Mouse (Mus musculus) frontal cortex, postnatal 25 days (tissue): ENCODE measurements around the gene Mrpl51.
A peak's percentile ranks its signal among the peaks of the same experiment; 100 is the strongest.

Experiments
- DNase-seq, 2 experiments: peaks; one replicate each; pipeline ENCODE4 v3.0.0; 2022; ENCODE audit warnings: low spot score in 2 of 2

The Mrpl51 gene

GRCm38 (mm10) chr6:125191332-125192015 lies at the start of gene Mrpl51, which contains the start of gene Ncapd2:
Gene Mrpl51 (plus strand): TSS chr6:125191801.
Gene Ncapd2 (minus strand): TSS chr6:125191701.
- DNase-seq, result peak; percentile 96 to 97

DNA sequence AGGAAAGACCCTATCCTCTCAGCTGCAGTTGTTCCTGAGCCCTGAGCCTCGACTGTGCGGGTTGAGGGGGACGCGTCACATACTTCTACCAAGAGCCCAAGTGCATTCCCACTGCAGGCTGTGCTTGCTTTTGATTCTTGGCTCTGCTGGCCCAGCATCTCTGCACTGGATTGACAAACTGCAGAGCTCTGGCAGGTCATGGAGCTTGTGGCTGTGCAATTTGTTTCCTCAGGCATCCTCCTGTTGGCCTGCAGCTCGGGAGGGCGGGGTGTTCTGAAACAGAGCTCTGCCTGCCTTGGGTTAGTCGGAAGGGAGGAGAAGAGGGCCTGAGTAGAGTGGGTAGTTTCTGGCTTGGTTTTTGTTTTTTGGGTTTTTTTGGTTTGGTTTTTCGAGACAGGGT lies 49.2 kb upstream of the Mrpl51 start:
- DNase-seq, result no peak

DNA sequence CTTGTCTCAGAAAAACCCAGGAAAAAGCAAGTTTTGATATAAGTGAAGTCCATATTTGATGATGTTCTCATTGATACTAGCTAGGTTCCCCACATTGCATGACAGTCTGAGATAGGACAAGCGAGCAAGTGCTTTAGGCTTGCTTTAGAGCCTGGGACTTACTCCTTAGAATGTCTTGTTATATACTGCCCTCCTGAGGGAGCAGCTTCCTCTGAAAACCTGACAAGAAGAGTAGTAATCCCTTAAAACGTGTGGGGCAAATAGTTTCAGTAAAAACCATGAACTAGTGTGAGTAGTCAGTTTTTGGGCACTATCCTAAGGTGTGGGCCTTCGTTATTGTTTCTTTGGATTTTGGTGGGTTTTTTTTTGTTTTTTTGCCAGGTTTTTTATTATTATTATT lies 48.5 kb upstream of the Mrpl51 start:
- no peak for DNase-seq

DNA sequence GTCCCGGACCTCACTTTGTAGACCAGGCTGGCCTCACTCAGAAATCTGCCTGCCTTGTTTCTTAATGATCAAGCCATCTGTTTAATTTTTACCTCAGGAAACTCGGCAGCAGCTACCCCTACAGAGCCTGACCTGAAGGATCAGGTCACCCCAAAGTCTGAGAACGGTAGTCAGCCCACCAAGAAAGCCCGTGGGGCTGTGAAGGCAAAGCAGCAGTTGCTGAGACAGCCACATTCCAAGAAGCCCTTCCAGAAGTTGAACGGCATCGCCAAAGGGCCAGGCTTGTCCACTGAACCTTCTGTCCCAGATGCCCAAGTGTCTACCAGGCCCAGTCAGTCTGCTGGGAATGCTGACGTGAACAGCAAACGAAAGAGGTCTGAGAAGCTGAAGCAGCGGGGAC lies 47.7 kb upstream of the Mrpl51 start:
- no peak for DNase-seq

GRCm38 (mm10) chr6:125145001-125145400 lies 46.6 kb upstream of the Mrpl51 start, which contains the start of gene Iffo1:
Gene Iffo1 (plus strand): TSS chr6:125145241.
- DNase-seq, result peak; percentile 85 to 87

DNA sequence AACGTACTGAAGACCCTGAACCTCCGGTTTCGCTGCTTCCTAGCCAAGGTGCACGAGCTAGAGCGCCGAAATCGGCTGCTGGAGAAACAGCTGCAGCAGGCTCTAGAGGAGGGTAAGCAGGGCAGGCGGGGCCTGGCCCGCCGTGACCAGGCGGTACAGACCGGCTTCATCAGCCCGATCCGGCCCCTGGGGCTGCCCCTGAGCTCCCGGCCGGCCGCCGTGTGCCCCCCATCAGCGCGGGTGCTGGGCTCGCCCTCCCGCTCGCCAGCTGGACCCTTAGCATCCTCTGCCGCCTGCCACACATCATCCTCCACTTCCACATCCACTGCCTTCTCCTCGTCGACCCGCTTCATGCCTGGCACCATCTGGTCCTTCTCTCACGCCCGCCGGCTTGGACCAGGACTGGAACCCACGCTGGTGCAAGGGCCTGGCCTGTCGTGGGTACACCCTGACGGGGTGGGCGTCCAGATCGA lies 46.1 kb upstream of the Mrpl51 start:
- DNase-seq, result no peak

- no peak for DNase-seq
Observed at GRCm38 (mm10) chr6:125146148-125146547, 45.5 kb upstream of the Mrpl51 start.

GRCm38 (mm10) chr6:125146797-125147196 lies 44.8 kb upstream of the Mrpl51 start:
- DNase-seq, result no peak

DNA sequence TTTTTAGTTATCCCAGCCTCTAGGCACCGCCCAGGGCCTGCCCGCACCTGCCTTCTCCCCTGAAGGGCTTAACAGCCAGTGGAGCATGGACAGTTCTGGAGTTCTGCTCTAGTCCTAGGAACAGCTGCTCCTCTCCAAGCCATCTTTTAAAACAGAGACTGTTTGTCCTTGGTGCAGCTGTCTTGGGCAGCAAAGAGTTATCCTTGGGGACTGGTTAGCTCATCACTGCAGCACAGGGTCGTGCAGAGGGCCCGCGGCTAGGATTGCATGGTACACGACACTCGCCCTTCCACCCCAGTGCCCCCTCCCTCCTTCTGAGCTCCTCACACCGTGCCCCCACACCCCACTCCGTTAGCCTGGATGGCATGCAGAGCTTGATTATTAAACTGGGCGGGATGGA lies 44.3 kb upstream of the Mrpl51 start:
- DNase-seq, result no peak

GRCm38 (mm10) chr6:125148251-125148925 lies 43.2 kb upstream of the Mrpl51 start:
- no peak for DNase-seq

DNA sequence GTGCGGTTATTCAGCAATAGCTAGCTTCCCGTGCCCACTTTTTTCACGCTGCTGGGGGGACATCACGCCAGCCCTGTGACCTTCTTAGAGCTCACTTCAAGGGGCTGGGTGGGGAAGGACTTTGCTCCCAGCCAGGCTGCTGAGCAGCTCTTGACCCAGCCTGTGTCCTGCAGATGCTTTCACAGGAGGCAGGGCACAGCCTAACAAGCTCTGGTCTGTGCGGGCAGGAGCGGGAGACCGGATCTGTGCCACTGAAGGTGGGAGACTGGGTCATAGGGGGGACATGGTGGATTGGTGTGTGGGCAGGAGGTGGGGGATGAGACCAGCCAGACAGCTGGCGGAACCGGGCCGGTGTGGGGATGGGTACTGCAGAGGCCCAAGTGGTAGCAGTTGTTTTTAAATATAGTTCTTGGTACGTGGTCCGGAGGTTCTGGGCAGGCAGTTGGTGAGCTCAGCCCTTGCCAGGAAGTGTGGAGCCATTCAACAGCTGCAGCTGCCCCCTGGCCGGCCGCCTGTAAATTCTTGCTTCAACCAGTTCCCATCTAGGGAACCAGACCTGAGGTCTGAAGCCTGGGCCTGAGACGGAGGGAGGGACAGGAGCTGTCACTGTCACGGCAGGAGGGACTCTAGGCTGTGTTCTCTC lies 42.6 kb upstream of the Mrpl51 start:
- DNase-seq, result peak in 1 of 2 experiments; percentile 48

DNA sequence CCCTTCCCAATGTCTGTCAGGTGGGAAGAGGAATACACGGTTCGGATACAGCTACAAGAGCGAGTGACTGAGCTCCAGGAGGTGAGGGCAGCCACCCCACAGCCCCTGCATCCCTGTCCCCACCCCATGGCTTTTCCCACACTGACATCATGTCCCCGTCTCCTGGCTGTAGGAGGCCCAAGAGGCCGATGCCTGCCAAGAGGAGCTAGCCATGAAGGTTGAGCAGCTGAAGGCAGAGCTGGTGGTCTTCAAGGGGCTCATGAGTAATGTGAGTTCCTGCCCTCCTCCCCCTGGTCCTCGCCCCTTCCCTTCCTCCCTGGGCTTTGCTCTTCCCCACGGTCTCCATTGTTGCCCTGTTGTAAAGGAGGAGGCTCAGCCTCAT lies 42.0 kb upstream of the Mrpl51 start:
- DNase-seq, result no peak

GRCm38 (mm10) chr6:125152212-125153017 lies 39.2 kb upstream of the Mrpl51 start:
- no peak for DNase-seq

GRCm38 (mm10) chr6:125153018-125153389 lies 38.6 kb upstream of the Mrpl51 start:
- DNase-seq, result no peak

GRCm38 (mm10) chr6:125153682-125154081 lies 37.9 kb upstream of the Mrpl51 start:
- no peak for DNase-seq

GRCm38 (mm10) chr6:125154550-125154949 lies 37.1 kb upstream of the Mrpl51 start:
- no peak for DNase-seq

DNA sequence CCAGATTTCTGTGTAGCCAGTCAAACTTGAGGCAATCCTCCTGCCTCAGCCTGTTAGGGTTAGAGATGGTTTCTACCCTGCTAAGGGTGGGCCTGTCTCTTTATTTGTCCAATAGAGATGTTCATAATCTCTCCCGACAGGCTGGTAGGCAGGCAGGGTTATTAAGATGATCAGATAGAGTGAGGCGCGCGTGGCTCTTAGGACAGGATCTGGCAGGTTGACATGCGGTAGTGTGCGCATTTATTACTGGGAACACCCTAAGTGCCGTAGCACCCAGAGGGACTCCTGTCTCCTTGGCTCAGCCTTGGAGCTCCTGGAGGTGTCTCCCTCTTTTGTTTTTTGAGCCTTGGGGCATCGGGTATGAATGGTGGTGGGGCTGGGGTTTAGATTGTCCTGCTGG lies 36.3 kb upstream of the Mrpl51 start:
- DNase-seq, result no peak

DNA sequence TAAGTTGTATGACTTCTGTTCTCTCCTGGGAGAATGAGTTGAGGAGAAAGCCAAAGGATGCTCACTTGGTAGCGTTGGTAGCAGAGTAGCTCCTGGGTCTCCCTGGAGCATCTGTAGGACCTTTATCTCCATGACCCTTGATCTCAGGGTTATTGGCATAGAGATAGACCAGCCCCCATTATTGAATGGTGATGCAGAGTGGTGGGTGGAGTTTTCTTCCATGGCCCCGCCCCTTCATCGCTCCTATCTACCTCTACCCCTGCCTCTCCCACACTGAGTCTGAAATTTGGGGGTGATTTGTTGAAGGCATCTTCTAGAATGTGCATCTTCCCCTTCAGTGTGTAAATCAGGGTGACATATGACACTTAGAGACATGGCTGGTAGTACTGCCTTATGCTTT lies 35.1 kb upstream of the Mrpl51 start:
- no peak for DNase-seq

DNA sequence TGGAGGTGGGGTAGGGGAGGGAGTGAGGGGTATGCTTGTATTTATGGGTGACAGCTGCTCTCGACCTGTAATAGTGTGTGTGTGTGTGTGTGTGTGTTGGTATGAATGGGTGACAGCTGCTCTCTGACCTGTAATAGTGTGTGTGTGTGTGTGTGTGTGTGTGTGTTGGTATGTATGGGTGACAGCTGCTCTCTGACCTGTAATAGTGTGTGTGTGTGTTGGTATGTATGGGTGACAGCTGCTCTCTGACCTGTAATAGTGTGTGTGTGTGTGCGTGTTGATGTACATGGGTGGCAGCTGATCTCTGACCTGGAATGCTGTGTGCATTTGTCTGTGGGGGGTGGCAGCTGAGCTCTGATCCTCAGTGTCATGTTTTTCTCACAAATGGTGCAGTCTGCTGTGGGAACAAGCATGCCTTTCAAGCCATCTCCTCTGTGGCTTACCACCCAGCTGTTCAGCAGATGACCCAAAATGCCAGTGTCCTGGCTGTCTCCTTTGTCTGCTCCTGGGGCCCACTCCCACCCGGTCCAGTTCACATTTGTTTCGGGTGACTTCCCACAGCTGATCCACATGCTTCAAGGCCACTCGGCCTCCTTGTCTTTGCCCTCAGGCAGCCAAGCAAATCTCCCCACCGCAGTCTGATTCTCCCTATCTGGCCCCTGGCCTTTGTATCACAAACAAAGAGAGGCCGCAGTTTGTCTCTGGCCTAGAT lies 34.5 kb upstream of the Mrpl51 start:
- no peak for DNase-seq

DNA sequence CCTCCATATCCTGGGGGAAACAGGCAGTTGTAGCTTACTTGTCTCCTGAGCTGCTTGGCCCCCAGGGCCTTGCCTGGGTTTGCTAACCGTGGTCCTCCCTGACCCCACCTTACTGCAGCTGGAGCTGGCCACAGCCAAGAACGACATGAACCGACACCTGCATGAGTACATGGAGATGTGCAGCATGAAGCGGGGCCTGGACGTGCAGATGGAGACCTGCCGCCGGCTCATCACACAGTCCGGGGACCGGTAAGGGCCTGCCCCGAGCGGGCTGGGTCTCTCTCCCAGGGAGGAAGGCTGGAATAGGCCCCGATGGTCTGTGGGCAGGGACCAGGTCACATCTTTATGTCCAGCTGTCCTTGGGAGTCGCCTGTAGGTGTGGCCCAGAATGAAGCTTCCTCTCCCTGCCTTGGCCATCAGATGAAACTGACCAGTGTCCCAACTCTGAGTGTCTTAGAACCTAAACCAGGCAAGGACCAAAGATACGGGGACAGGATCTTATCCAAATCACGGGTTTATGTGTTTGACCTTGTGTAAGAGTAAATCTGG lies 32.6 kb upstream of the Mrpl51 start:
- DNase-seq, result no peak
